Mouse (Mus musculus): ENCODE results near the gene Rhox12.

Rhox12 gene

GRCm38 (mm10) chrX:38110807-38111206 is at the start of gene Rhox12:
Rhox12 (minus strand) TSS chrX:38110907.
- DNase-seq (ENCODE audit: low read depth, low spot score) = no peak

DNA sequence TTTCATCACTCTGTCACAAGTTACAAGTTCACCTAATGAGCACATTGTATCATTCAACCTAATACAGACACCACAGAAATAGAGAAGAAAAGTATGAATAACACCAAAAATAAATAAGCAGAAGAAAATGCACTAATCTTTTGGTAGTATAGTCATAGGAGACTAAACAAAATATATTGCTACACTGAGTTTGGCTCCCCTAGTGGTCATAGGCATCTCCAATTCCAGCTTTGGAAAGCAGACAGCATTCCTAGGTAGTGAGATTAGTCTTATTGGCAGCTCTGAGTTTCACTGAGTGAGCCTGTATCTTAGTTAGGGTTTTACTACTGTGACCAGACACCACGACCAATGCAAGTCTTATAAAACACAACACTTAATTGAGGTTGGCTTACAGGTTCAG is 48.4 kb upstream of the Rhox12 start:
- no peak for DNase-seq (ENCODE audit: low read depth, low spot score)

- DNase-seq (ENCODE audit: low read depth, low spot score) = no peak
Measured at GRCm38 (mm10) chrX:38121478-38121877, 10.8 kb upstream of the Rhox12 start.

DNA sequence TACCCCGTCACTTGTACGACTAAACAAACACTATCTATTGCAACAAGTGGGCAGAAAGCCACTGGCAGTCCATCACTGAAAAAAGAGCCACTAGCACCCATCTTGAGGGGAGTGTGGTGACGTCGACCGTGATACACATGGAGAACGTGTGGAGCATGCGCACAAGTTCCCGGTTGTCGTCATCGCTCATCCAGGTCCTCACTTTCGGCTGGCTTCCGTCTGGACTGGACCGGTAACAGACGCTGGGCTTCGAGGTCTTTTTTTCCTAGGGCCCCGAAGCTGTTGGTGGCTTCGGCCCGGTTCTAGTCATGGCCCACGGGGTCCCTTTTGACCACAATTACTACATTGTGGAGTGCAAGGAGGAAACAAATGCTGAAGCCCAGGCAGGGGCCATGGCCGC is 10.3 kb upstream of the Rhox12 start, which contains the start of gene Rhox13:
TSS of gene Rhox13 (plus strand) at position 238 of the 400 bp plus-strand sequence.
- DNase-seq (ENCODE audit: low read depth, low spot score) = no peak

DNA sequence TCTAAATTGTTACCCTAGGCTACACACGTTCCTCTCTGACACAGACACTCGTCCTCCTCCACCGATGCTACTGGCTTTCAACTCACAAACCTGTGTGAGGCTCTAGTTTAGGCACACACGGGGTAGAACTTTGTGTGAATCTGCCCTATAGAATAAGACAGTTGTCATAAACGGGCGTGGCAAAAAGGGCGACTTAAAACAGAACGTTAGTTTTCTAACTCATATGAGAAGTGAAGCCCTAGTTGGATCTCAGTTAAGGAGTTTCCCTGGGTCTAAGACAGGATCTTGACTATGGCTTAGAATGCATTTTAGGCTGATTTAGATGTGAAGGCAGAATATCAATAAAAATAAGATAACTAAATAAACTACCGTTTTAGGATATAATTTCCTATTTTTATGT is 25.7 kb downstream of the Rhox12 start, which contains the start of gene Rhox11:
TSS of gene Rhox11 (minus strand) at position 101 of the 400 bp plus-strand sequence.
- DNase-seq (ENCODE audit: low read depth, low spot score) = no peak

GRCm38 (mm10) chrX:38084226-38084625 is 26.5 kb downstream of the Rhox12 start:
- DNase-seq (ENCODE audit: low read depth, low spot score) = no peak

DNA sequence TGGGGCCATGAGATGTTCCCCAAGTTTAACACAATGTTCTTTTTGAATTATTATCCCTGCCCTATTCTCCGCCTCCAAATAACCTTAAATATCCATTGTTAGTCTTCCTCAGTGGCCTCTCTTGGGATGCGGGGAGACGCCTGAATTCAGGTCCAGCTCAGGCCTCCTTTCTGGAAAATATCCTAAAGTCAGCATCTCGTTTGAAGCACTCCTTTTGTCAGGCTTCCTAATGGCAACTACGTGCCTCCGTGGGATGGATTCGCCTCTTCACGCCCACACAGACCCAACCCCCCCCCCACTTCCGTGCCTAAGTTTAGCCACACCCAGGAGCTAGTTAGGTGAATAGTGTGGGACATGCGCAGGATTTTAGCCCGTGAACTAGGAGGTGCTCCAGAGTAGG is 44.5 kb downstream of the Rhox12 start, which contains the start of gene Rhox10:
TSS of gene Rhox10 (plus strand) at position 301 of the 400 bp plus-strand sequence.
- no peak for DNase-seq (ENCODE audit: low read depth, low spot score)

DNA sequence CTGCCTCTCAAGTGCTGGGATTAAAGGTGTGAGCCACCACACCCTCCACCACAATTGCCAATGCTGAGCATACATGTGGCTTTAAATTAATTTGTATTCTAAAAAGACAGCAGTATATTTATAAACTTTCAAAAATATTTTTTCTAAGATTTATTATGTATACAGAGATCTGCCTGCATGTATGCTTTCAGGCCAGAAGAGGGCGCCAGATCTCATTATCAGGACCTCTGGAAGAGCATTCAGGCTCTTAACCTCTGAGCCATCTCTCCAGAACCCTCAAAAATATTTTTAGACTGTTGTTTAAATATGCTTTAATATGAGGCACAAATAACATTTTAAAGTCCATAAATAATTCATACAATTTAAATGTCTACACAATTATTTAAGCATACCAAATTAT is 49.2 kb downstream of the Rhox12 start:
- no peak for DNase-seq (ENCODE audit: low read depth, low spot score)

Data from skeletal muscle tissue, adult 2 months (tissue).